In genomic region chr11:57506899-57507298, GRCm38 (mm10) we compare ENCODE assay signal across 18 mouse cellular contexts. TPM values are rescaled to one million over a fixed set of nuclear protein-coding genes. Genes with fewer than 3 reads are reported as not detected.
A peak's percentile ranks its signal among the peaks of the same experiment; 100 is the strongest.
DNase-seq lines count a peak whose midpoint lies in the region; ATAC-seq and TF ChIP-seq lines count a peak whose summit lies in the region.
"Had no signal": no experiment of that assay in that cellular context is flagged by ENCODE, and none has a peak within 500 bp of the region (broad histone marks: within the 10 kb centered on the region; RNA-seq: fewer than 3 reads in every experiment).

No protein-coding gene starts in this region.

- no peak overlapping the region for H3K4me3 ChIP-seq in hindbrain, embryonic 14.5 days (replicated peaks; ENCODE audit: low read length)
- H3K4me3 ChIP-seq in hindbrain, embryonic 11.5 days (ENCODE audit: low read depth, low read length): no peak overlapping the region
- no peak overlapping the region for H3K4me3 ChIP-seq in forebrain, embryonic 10.5 days
- H3K4me3 ChIP-seq in hindbrain, postnatal 0 days (ENCODE audit: low read length): no peak overlapping the region
- no peak overlapping the region for H3K4me3 ChIP-seq in midbrain, embryonic 12.5 days
- H3K4me3 ChIP-seq: heart, adult 2 months; heart, embryonic 15.5 days; left cerebral cortex, adult 2 months; liver, embryonic 13.5 days; myocyte had no signal

- no peak for DNase-seq in hindbrain, embryonic 14.5 days (ENCODE audit: low spot score)
- no peak for DNase-seq in hindbrain, embryonic 11.5 days (ENCODE audit: low spot score)
- DNase-seq in forebrain, embryonic 10.5 days (ENCODE audit: extremely low spot score, low spot score): no peak
- DNase-seq in hindbrain, postnatal 0 days (ENCODE audit: low spot score): peak; percentile 8
- no peak for DNase-seq in Muller cell, postnatal 12 days (ENCODE audit: inconsistent ontology term)
- DNase-seq in kidney, postnatal 36 days: no peak
- no peak for DNase-seq in adrenal gland, adult 18-20 months (ENCODE audit: low spot score in 2 of 2)
- DNase-seq: adrenal gland, postnatal 36 days; cerebellum, adult 9-11 months; heart, adult 2 months; kidney, adult 18-20 months; kidney, postnatal 10 days; liver, embryonic 13.5 days had no signal

- H3K9ac ChIP-seq in hindbrain, embryonic 14.5 days: no peak overlapping the region
- no peak overlapping the region for H3K9ac ChIP-seq in hindbrain, embryonic 11.5 days (ENCODE audit: low read depth, low read length)
- H3K9ac ChIP-seq in hindbrain, postnatal 0 days (replicated peaks; ENCODE audit: low read length): no peak overlapping the region
- H3K9ac ChIP-seq in midbrain, embryonic 12.5 days (replicated peaks): no peak overlapping the region
- H3K9ac ChIP-seq: heart, embryonic 15.5 days; liver, embryonic 13.5 days had no signal

- no peak for TF ChIP-seq CTCF in hindbrain, postnatal 0 days (IDR thresholded peaks at IDR 0.05; ENCODE audit: low read depth)

- H3K9me3 ChIP-seq in hindbrain, embryonic 14.5 days (ENCODE audit: control insufficient read depth, low read length): no peaks in the 10 kb centered on the region
- H3K9me3 ChIP-seq in hindbrain, embryonic 11.5 days (ENCODE audit: control insufficient read depth, low read length): no peaks in the 10 kb centered on the region
- H3K9me3 ChIP-seq in forebrain, embryonic 10.5 days: no peaks in the 10 kb centered on the region
- H3K9me3 ChIP-seq in hindbrain, postnatal 0 days (ENCODE audit: low read length): no peaks in the 10 kb centered on the region
- H3K9me3 ChIP-seq in midbrain, embryonic 12.5 days: no peaks in the 10 kb centered on the region
- H3K9me3 ChIP-seq: heart, embryonic 15.5 days; liver, embryonic 13.5 days had no signal

- peak overlapping the region; percentile 38; the same call in 1 of the 2 replicates for H3K27ac ChIP-seq in hindbrain, embryonic 14.5 days
- no peak overlapping the region for H3K27ac ChIP-seq in hindbrain, embryonic 11.5 days (ENCODE audit: low read depth, low read length)
- H3K27ac ChIP-seq in forebrain, embryonic 10.5 days: peak overlapping the region; percentile 32; the same call in 1 of the 2 replicates
- H3K27ac ChIP-seq in hindbrain, postnatal 0 days: 0 out of 2 replicates have a peak overlapping the region, but pooled peaks have one; percentile 4
- peak overlapping the region; percentile 71 for H3K27ac ChIP-seq in midbrain, embryonic 12.5 days (replicated peaks)
- H3K27ac ChIP-seq: heart, adult 2 months; heart, embryonic 15.5 days; left cerebral cortex, adult 2 months; liver, embryonic 13.5 days had no signal

- H3K27me3 ChIP-seq in hindbrain, embryonic 14.5 days (ENCODE audit: control insufficient read depth, insufficient read depth, low read length): no peaks in the 10 kb centered on the region
- no peaks in the 10 kb centered on the region for H3K27me3 ChIP-seq in hindbrain, embryonic 11.5 days (ENCODE audit: control insufficient read depth, insufficient read depth, low read length)
- H3K27me3 ChIP-seq in forebrain, embryonic 10.5 days (ENCODE audit: poor library complexity, severe bottlenecking): no peaks in the 10 kb centered on the region
- H3K27me3 ChIP-seq in hindbrain, postnatal 0 days (ENCODE audit: insufficient read depth, low read length): no peaks in the 10 kb centered on the region
- H3K27me3 ChIP-seq in midbrain, embryonic 12.5 days: no peaks in the 10 kb centered on the region
- H3K27me3 ChIP-seq: CH12.LX; heart, embryonic 15.5 days; liver, embryonic 13.5 days had no signal

- H3K4me1 ChIP-seq in hindbrain, embryonic 14.5 days (replicated peaks; ENCODE audit: control insufficient read depth, insufficient read depth, low read length): no peaks in the 10 kb centered on the region
- no peaks in the 10 kb centered on the region for H3K4me1 ChIP-seq in hindbrain, embryonic 11.5 days (replicated peaks; ENCODE audit: control insufficient read depth, insufficient read depth, low read length)
- H3K4me1 ChIP-seq in forebrain, embryonic 10.5 days: peaks cover 18% of the 10 kb centered on the region
- no peaks in the 10 kb centered on the region for H3K4me1 ChIP-seq in hindbrain, postnatal 0 days (ENCODE audit: insufficient read depth, low read length)
- peaks cover 10% of the 10 kb centered on the region for H3K4me1 ChIP-seq in midbrain, embryonic 12.5 days

- ATAC-seq in hindbrain, embryonic 14.5 days (ENCODE audit: low FRiP score): no peak
- no peak for ATAC-seq in hindbrain, embryonic 11.5 days (ENCODE audit: low FRiP score)
- ATAC-seq in hindbrain, postnatal 0 days: no peak
- no peak for ATAC-seq in midbrain, embryonic 12.5 days (ENCODE audit: low FRiP score, low read depth)

- peaks cover 82% of the 10 kb centered on the region for H3K36me3 ChIP-seq in hindbrain, embryonic 14.5 days (replicated peaks; ENCODE audit: control insufficient read depth, insufficient read depth)
- H3K36me3 ChIP-seq in hindbrain, embryonic 11.5 days (ENCODE audit: control insufficient read depth, insufficient read depth, low read length): peaks cover 6% of the 10 kb centered on the region
- peaks cover 80% of the 10 kb centered on the region for H3K36me3 ChIP-seq in forebrain, embryonic 10.5 days (replicated peaks)
- H3K36me3 ChIP-seq in hindbrain, postnatal 0 days (ENCODE audit: insufficient read depth, low read length): peaks cover 34% of the 10 kb centered on the region; the same call in 1 of the 2 replicates
- H3K36me3 ChIP-seq in midbrain, embryonic 12.5 days: peaks cover 72% of the 10 kb centered on the region

- WGBS in hindbrain, embryonic 14.5 days: 40% methylated on average over 6 of the region's 6 CpGs
- WGBS in hindbrain, embryonic 11.5 days: 57% methylated on average over 6 of the region's 6 CpGs
- 52% methylated on average over 6 of the region's 6 CpGs for WGBS in forebrain, embryonic 10.5 days
- WGBS in hindbrain, postnatal 0 days: 36% methylated on average over 6 of the region's 6 CpGs
- WGBS in midbrain, embryonic 12.5 days: 33% methylated on average over 6 of the region's 6 CpGs

- no peak overlapping the region for H3K4me2 ChIP-seq in hindbrain, embryonic 14.5 days (replicated peaks)
- H3K4me2 ChIP-seq in hindbrain, embryonic 11.5 days (replicated peaks; ENCODE audit: low read depth, low read length): no peak overlapping the region
- no peak overlapping the region for H3K4me2 ChIP-seq in hindbrain, postnatal 0 days (ENCODE audit: low read depth, low read length)
- no peak overlapping the region for H3K4me2 ChIP-seq in midbrain, embryonic 12.5 days (replicated peaks)
- H3K4me2 ChIP-seq: heart, embryonic 15.5 days; liver, embryonic 13.5 days had no signal

RNA-seq across cellular contexts. Expression of gene Fam114a2, which starts 11.5 kb away (rescaled TPM):
- 46.5 and 51.8 TPM in 2 replicates for polyA plus RNA-seq in hindbrain, embryonic 14.5 days (2014; fragmentation: Nextera tagmentation; extraction: Ambion mirVana)
- 56.7 and 62.1 TPM in 2 replicates for polyA plus RNA-seq in hindbrain, embryonic 11.5 days (2014; fragmentation: Nextera tagmentation; extraction: Ambion mirVana)
- 64.5 and 65.6 TPM in 2 replicates for polyA plus RNA-seq in forebrain, embryonic 10.5 days (2016; fragmentation: Nextera tagmentation; extraction: Ambion mirVana)
- total RNA-seq in hindbrain, postnatal 0 days (2014; rRNA removed): 27.3 and 28.9 TPM in 2 replicates
- polyA plus RNA-seq in hindbrain, postnatal 0 days (2015; fragmentation: Nextera tagmentation; extraction: Ambion mirVana): 51.0 and 51.2 TPM in 2 replicates
- polyA plus RNA-seq in midbrain, embryonic 12.5 days (2016; fragmentation: Nextera tagmentation; extraction: Ambion mirVana): 81.0 and 88.1 TPM in 2 replicates
- total RNA-seq in adrenal gland, adult 18-20 months (2021): 10 to 100 TPM; 46.1 to 67.0 TPM

RNA-seq across cellular contexts. Expression of gene Mfap3, which starts 11.6 kb away (rescaled TPM):
- 63.5 and 66.9 TPM in 2 replicates for polyA plus RNA-seq in hindbrain, embryonic 14.5 days (2014; fragmentation: Nextera tagmentation; extraction: Ambion mirVana)
- 50.7 and 59.5 TPM in 2 replicates for polyA plus RNA-seq in hindbrain, embryonic 11.5 days (2014; fragmentation: Nextera tagmentation; extraction: Ambion mirVana)
- 42.8 and 52.6 TPM in 2 replicates for polyA plus RNA-seq in forebrain, embryonic 10.5 days (2016; fragmentation: Nextera tagmentation; extraction: Ambion mirVana)
- 39.5 and 47.7 TPM in 2 replicates for total RNA-seq in hindbrain, postnatal 0 days (2014; rRNA removed)
- polyA plus RNA-seq in hindbrain, postnatal 0 days (2015; fragmentation: Nextera tagmentation; extraction: Ambion mirVana): 46.6 and 48.5 TPM in 2 replicates
- 57.9 and 59.4 TPM in 2 replicates for polyA plus RNA-seq in midbrain, embryonic 12.5 days (2016; fragmentation: Nextera tagmentation; extraction: Ambion mirVana)
- 10 to 100 TPM; 22.7 to 22.9 TPM for total RNA-seq in adrenal gland, adult 18-20 months (2021)
